ENCODE assay signal across 8 mouse cellular contexts in genomic region chr6:145249291-145250184, GRCm38 (mm10). TPM values are rescaled to one million over a fixed set of nuclear protein-coding genes. Genes with fewer than 3 reads are reported as not detected.
A peak's percentile ranks its signal among the peaks of the same experiment; 100 is the strongest.
DNase-seq lines count a peak whose midpoint lies in the region; ATAC-seq and TF ChIP-seq lines count a peak whose summit lies in the region.

No protein-coding gene starts in this region.

- peak; percentile 56 for DNase-seq in Muller cell, postnatal 12 days (ENCODE audit: inconsistent ontology term)
- DNase-seq in cerebellum, adult 18-20 months, result peak; percentile 67 to 75
- DNase-seq in heart, postnatal 4 days, result peak; percentile 62
- DNase-seq in layer of hippocampus, adult 9-11 months, result peak; percentile 23
- DNase-seq in lung, postnatal 0 days (ENCODE audit: low spot score), result peak; percentile 78
- peak; percentile 11 for DNase-seq in ovary, adult 18-20 months (ENCODE audit: low spot score)
- peak; percentile 65 to 68 for DNase-seq in thymus, postnatal 10 days (ENCODE audit: low spot score in 2 of 2)

- H3K4me3 ChIP-seq in forebrain, embryonic 16.5 days (replicated peaks; ENCODE audit: low read length), result peak overlapping the region; percentile 93
- peak overlapping the region; percentile 97 for H3K4me3 ChIP-seq in lung, postnatal 0 days (ENCODE audit: low read depth, low read length)

- peak overlapping the region; percentile 77 for H3K4me2 ChIP-seq in forebrain, embryonic 16.5 days (ENCODE audit: low read length)
- peak overlapping the region; percentile 80 for H3K4me2 ChIP-seq in lung, postnatal 0 days (replicated peaks; ENCODE audit: low read depth, low read length)

- peaks cover 14% of the 10 kb centered on the region for H3K4me1 ChIP-seq in forebrain, embryonic 16.5 days (replicated peaks; ENCODE audit: control insufficient read depth, insufficient read depth, low read length)
- peaks cover 9% of the 10 kb centered on the region; the same call in 1 of the 2 replicates for H3K4me1 ChIP-seq in lung, postnatal 0 days (ENCODE audit: insufficient read depth, low read depth, low read length)

- H3K9ac ChIP-seq in forebrain, embryonic 16.5 days (replicated peaks; ENCODE audit: low read depth, low read length), result peak overlapping the region; percentile 90
- peak overlapping the region; percentile 89 for H3K9ac ChIP-seq in lung, postnatal 0 days (replicated peaks; ENCODE audit: low read depth)

- peak overlapping the region; percentile 84 for H3K27ac ChIP-seq in forebrain, embryonic 16.5 days (ENCODE audit: low read length)
- H3K27ac ChIP-seq in lung, postnatal 0 days (ENCODE audit: low read length), result peak overlapping the region; percentile 95

- TF ChIP-seq EP300 in lung, postnatal 0 days (IDR thresholded peaks at IDR 0.05), result no peak

- peak; percentile 65 for ATAC-seq in forebrain, embryonic 16.5 days
- ATAC-seq in lung, postnatal 0 days, result peak; percentile 60

- H3K9me3 ChIP-seq in forebrain, embryonic 16.5 days (ENCODE audit: control insufficient read depth, low read length), result no peaks in the 10 kb centered on the region
- no peaks in the 10 kb centered on the region for H3K9me3 ChIP-seq in lung, postnatal 0 days (ENCODE audit: low read length)

- under 1% methylated on average over 98 of the region's 124 CpGs for WGBS in forebrain, embryonic 16.5 days
- WGBS in lung, postnatal 0 days, result under 1% methylated on average over 73 of the region's 124 CpGs

- 0 out of 2 replicates have a peak, but pooled peaks cover 2% of the 10 kb centered on the region for H3K36me3 ChIP-seq in forebrain, embryonic 16.5 days (ENCODE audit: control insufficient read depth, insufficient read depth)
- no peaks in the 10 kb centered on the region for H3K36me3 ChIP-seq in lung, postnatal 0 days (ENCODE audit: insufficient read depth, low read length)

- no peaks in the 10 kb centered on the region for H3K27me3 ChIP-seq in forebrain, embryonic 16.5 days (replicated peaks; ENCODE audit: control insufficient read depth, insufficient read depth, low read length)
- H3K27me3 ChIP-seq in lung, postnatal 0 days (replicated peaks; ENCODE audit: insufficient read depth, low read length), result no peaks in the 10 kb centered on the region

- no peak for TF ChIP-seq CTCF in lung, postnatal 0 days (IDR thresholded peaks at IDR 0.05)

RNA-seq across cellular contexts. Expression of gene Kras, which starts 0.5 kb away (rescaled TPM):
- polyA plus RNA-seq in forebrain, embryonic 16.5 days (2015; fragmentation: Nextera tagmentation; extraction: Ambion mirVana), result 127 and 130 TPM in 2 replicates
- total RNA-seq in heart, postnatal 4 days (2021), result 10 to 100 TPM; 49.2 to 50.5 TPM
- polyA plus RNA-seq in lung, postnatal 0 days (2015; fragmentation: Nextera tagmentation; extraction: Ambion mirVana), result 90.5 and 98.6 TPM in 2 replicates

RNA-seq across cellular contexts. Expression of gene Etfrf1, which starts 38.6 kb away (rescaled TPM):
- 24.3 and 25.9 TPM in 2 replicates for polyA plus RNA-seq in forebrain, embryonic 16.5 days (2015; fragmentation: Nextera tagmentation; extraction: Ambion mirVana)
- total RNA-seq in heart, postnatal 4 days (2021), result 10 to 100 TPM; 58.8 to 60.8 TPM
- 26.3 and 30.1 TPM in 2 replicates for polyA plus RNA-seq in lung, postnatal 0 days (2015; fragmentation: Nextera tagmentation; extraction: Ambion mirVana)

RNA-seq across cellular contexts. Expression of gene Casc1, which starts 38.7 kb away (rescaled TPM):
- polyA plus RNA-seq in forebrain, embryonic 16.5 days (2015; fragmentation: Nextera tagmentation; extraction: Ambion mirVana), result 0.71 and 0.81 TPM in 2 replicates
- 1 to 10 TPM in 1 of 2 experiments, under 1 TPM in 1; 0.74 to 1.0 TPM for total RNA-seq in heart, postnatal 4 days (2021)
- 2.3 and 2.6 TPM in 2 replicates for polyA plus RNA-seq in lung, postnatal 0 days (2015; fragmentation: Nextera tagmentation; extraction: Ambion mirVana)

Comparison
In these comparisons a context has a peak if more than half of its experiments do, and no peak if none do; other contexts are left out.
1. Peak in every context shown above with its lines: DNase-seq, ATAC-seq, H3K4me3 ChIP-seq and H3K27ac ChIP-seq.
2. DNase-seq: peak in every context shown above with its lines; median percentile 78 in lung, postnatal 0 days; 71 in cerebellum, adult 18-20 months; 66 in thymus, postnatal 10 days; 62 in heart, postnatal 4 days; 56 in Muller cell, postnatal 12 days; 23 in layer of hippocampus, adult 9-11 months; 11 in ovary, adult 18-20 months.